Mouse (Mus musculus) neural tube, embryonic 11.5 days (tissue): Measurements from ENCODE around the gene Zfp423. TPM values are rescaled to one million over a fixed set of nuclear protein-coding genes. Genes with fewer than 3 reads are reported as not detected.

ENCODE experiments used
- ATAC-seq: fragments of 200-750 bp; cut with Nextera tagmentation; 2 replicates; pipeline ENCODE4 v1.8.0; 2017; ENCODE audit warnings: moderate number of reproducible peaks, mild to moderate bottlenecking, moderate TSS enrichment, moderate library complexity; ENCODE audit not compliant: insufficient read depth, low FRiP score, low TSS enrichment
- DNase-seq: peaks from one replicate; pipeline ENCODE4 v3.0.0-alpha.2; 2015; ENCODE audit warnings: low spot score
- H3K27ac ChIP-seq: fragments of 300-500 bp; sonication (generic); 2 replicates; pipeline ENCODE4 v1.5.1; 2014; ENCODE audit warnings: low read depth, mild to moderate bottlenecking, low read length
- H3K27me3 ChIP-seq: fragments of 300-500 bp; sonication (generic); 2 replicates; pipeline ENCODE4 v1.6.1; 2014; ENCODE audit warnings: mild to moderate bottlenecking, low read length, mixed read lengths; ENCODE audit not compliant: control insufficient read depth, insufficient read depth
- H3K36me3 ChIP-seq: fragments of 300-500 bp; sonication (generic); 2 replicates; pipeline ENCODE4 v1.6.1; 2014; ENCODE audit warnings: mild to moderate bottlenecking, low read length, moderate library complexity, mixed read lengths; ENCODE audit not compliant: control insufficient read depth, insufficient read depth
- H3K4me1 ChIP-seq: fragments of 300-500 bp; sonication (generic); 2 replicates; pipeline ENCODE4 v1.6.1; 2014; ENCODE audit warnings: low read length, mixed read lengths; ENCODE audit not compliant: control insufficient read depth, insufficient read depth
- H3K4me2 ChIP-seq: fragments of 300-500 bp; sonication (generic); 2 replicates; pipeline ENCODE4 v1.6.1; 2014; ENCODE audit warnings: low read depth, mild to moderate bottlenecking, moderate library complexity
- H3K4me3 ChIP-seq: fragments of 300-500 bp; sonication (generic); 2 replicates; pipeline ENCODE4 v1.5.1; 2014; ENCODE audit warnings: low read depth, low read length
- H3K9ac ChIP-seq: fragments of 300-500 bp; sonication (generic); 2 replicates; pipeline ENCODE4 v1.6.1; 2014; ENCODE audit warnings: mild to moderate bottlenecking, low read length
- H3K9me3 ChIP-seq: fragments of 300-500 bp; sonication (generic); 2 replicates; pipeline ENCODE4 v1.6.1; 2016; ENCODE audit warnings: low read length; ENCODE audit not compliant: control insufficient read depth
- WGBS: fragments of 180-500 bp; shearing (Covaris S2); extraction: QIAGEN DNeasy Blood & Tissue Kit; methylation state at CpG from one replicate; pipeline ENCODE4 v1.1.7; 2014; 5-methylcytosine and 5-hydroxymethylcytosine counted together
- polyA plus RNA-seq: library from polyadenylated mRNA; unstranded; fragments of >200 nt; fragmentation: Nextera tagmentation; extraction: Ambion mirVana; gene quantifications from 2 replicates; pipeline ENCODE4 v1.2.1, GENCODE M21; 2014

Gene Zfp423
- polyA plus RNA-seq, 1 experiment from 2014 or later: 40.7 TPM

- Histone ChIP-seq H3K27me3 (no peaks in the 10 kb centered on the region), H3K9me3 (no peaks in the 10 kb centered on the region), H3K9ac (no peak overlapping the region), H3K4me2 (no peak overlapping the region), H3K4me1 (peaks cover 8% of the 10 kb centered on the region), H3K27ac (no peak overlapping the region), H3K36me3 (no peaks in the 10 kb centered on the region), H3K4me3 (no peak overlapping the region)
- WGBS: 89% methylated on average over 6 of the region's 6 CpGs
- DNase-seq: no peak
- no peak for ATAC-seq
These were observed 36.5 kb downstream of the Zfp423 start for GRCm38 (mm10) chr8:87922936-87923335.

GRCm38 (mm10) chr8:87922446-87922845 is 36.9 kb downstream of the Zfp423 start:
- DNase-seq (no peak), ATAC-seq (no peak)
- 52% methylated on average over 6 of the region's 6 CpGs for WGBS
- no peak overlapping the region for H3K4me3 ChIP-seq
- no peaks in the 10 kb centered on the region for H3K9me3 ChIP-seq
- no peak overlapping the region for H3K4me2 ChIP-seq
- H3K27ac ChIP-seq: no peak overlapping the region
- H3K36me3 ChIP-seq: no peaks in the 10 kb centered on the region
- no peak overlapping the region for H3K9ac ChIP-seq
- H3K27me3 ChIP-seq: no peaks in the 10 kb centered on the region
- peaks cover 12% of the 10 kb centered on the region for H3K4me1 ChIP-seq

GRCm38 (mm10) chr8:87918004-87918403 is 41.4 kb downstream of the Zfp423 start:
- Histone ChIP-seq H3K27me3 (no peaks in the 10 kb centered on the region), H3K4me1 (peaks cover 19% of the 10 kb centered on the region), H3K9me3 (no peaks in the 10 kb centered on the region), H3K9ac (no peak overlapping the region), H3K27ac (no peak overlapping the region), H3K4me3 (no peak overlapping the region), H3K36me3 (no peaks in the 10 kb centered on the region), H3K4me2 (no peak overlapping the region)
- ATAC-seq (no peak), DNase-seq (no peak)
- 63% methylated on average over 5 of the region's 5 CpGs for WGBS

GRCm38 (mm10) chr8:87915763-87916162 is 43.6 kb downstream of the Zfp423 start:
- ATAC-seq: no peak
- no peak for DNase-seq
- 88% methylated on average over 9 of the region's 9 CpGs for WGBS
- no peak overlapping the region for H3K4me2 ChIP-seq
- H3K27me3 ChIP-seq: no peaks in the 10 kb centered on the region
- no peaks in the 10 kb centered on the region for H3K36me3 ChIP-seq
- no peak overlapping the region for H3K27ac ChIP-seq
- H3K9me3 ChIP-seq: no peaks in the 10 kb centered on the region
- H3K4me3 ChIP-seq: no peak overlapping the region
- H3K9ac ChIP-seq: no peak overlapping the region
- H3K4me1 ChIP-seq: peaks cover 27% of the 10 kb centered on the region

- H3K4me3 ChIP-seq: no peak overlapping the region
- no peak overlapping the region for H3K27ac ChIP-seq
- H3K36me3 ChIP-seq: no peaks in the 10 kb centered on the region
- no peak overlapping the region for H3K4me2 ChIP-seq
- no peaks in the 10 kb centered on the region for H3K27me3 ChIP-seq
- H3K9me3 ChIP-seq: no peaks in the 10 kb centered on the region
- ATAC-seq (no peak), DNase-seq (no peak)
- 57% methylated on average over 6 of the region's 6 CpGs for WGBS
- H3K9ac ChIP-seq: no peak overlapping the region
- peaks cover 32% of the 10 kb centered on the region for H3K4me1 ChIP-seq
These were observed 45.0 kb downstream of the Zfp423 start for GRCm38 (mm10) chr8:87914247-87914967.

- Histone ChIP-seq H3K9me3 (no peaks in the 10 kb centered on the region), H3K36me3 (no peaks in the 10 kb centered on the region), H3K27ac (no peak overlapping the region), H3K4me2 (no peak overlapping the region), H3K27me3 (no peaks in the 10 kb centered on the region), H3K4me3 (no peak overlapping the region), H3K4me1 (peaks cover 15% of the 10 kb centered on the region; the same call in 1 of the 2 replicates), H3K9ac (no peak overlapping the region)
- no peak for ATAC-seq
- WGBS: 85% methylated on average over 2 of the region's 2 CpGs
- DNase-seq: no peak
These were observed 50.5 kb downstream of the Zfp423 start for GRCm38 (mm10) chr8:87908940-87909339.

- no peaks in the 10 kb centered on the region; the same call in 1 of the 2 replicates for H3K36me3 ChIP-seq
- no peak overlapping the region for H3K27ac ChIP-seq
- H3K4me1 ChIP-seq: peaks cover 5% of the 10 kb centered on the region; the same call in 1 of the 2 replicates
- H3K9ac ChIP-seq: no peak overlapping the region
- DNase-seq (no peak), ATAC-seq (no peak)
- H3K4me3 ChIP-seq: no peak overlapping the region
- H3K9me3 ChIP-seq: no peaks in the 10 kb centered on the region
- 90% methylated on average over 5 of the region's 5 CpGs for WGBS
- no peaks in the 10 kb centered on the region for H3K27me3 ChIP-seq
- no peak overlapping the region for H3K4me2 ChIP-seq
These were observed 54.0 kb downstream of the Zfp423 start for GRCm38 (mm10) chr8:87905404-87905803.

- Histone ChIP-seq H3K9me3 (no peaks in the 10 kb centered on the region), H3K27ac (no peak overlapping the region), H3K9ac (no peak overlapping the region), H3K4me1 (0 out of 2 replicates have a peak, but pooled peaks cover 2% of the 10 kb centered on the region), H3K36me3 (no peaks in the 10 kb centered on the region; the same call in 1 of the 2 replicates), H3K4me2 (no peak overlapping the region), H3K4me3 (no peak overlapping the region), H3K27me3 (no peaks in the 10 kb centered on the region)
- no peak for ATAC-seq
- WGBS: 60% methylated on average over 5 of the region's 5 CpGs
- no peak for DNase-seq
These were observed 55.3 kb downstream of the Zfp423 start for GRCm38 (mm10) chr8:87904108-87904507.
